Mouse (Mus musculus) bone marrow, adult 2 months (tissue): ENCODE measurements at regions not wholly inside any gene's neighbourhood (a gene's known extent, or its start where the extent isn't known, plus 50 kb on each side); places are given as distances from the start of the nearest gene placed in this dataset.

Experiments
- CTCF ChIP-seq: fragments of 200-500 bp; IDR thresholded peaks from 2 replicates; pipeline ENCODE4 v1.5.1; 2011; ENCODE audit warnings: low read length, control low read depth; ENCODE audit not compliant: control insufficient read depth, insufficient read depth
- POLR2A ChIP-seq: fragments of 200-500 bp; IDR thresholded peaks from 2 replicates; pipeline ENCODE4 v1.6.1; 2011; ENCODE audit warnings: low read depth, mild to moderate bottlenecking, control low read depth, low read length, borderline replicate concordance; ENCODE audit not compliant: control insufficient read depth

DNA sequence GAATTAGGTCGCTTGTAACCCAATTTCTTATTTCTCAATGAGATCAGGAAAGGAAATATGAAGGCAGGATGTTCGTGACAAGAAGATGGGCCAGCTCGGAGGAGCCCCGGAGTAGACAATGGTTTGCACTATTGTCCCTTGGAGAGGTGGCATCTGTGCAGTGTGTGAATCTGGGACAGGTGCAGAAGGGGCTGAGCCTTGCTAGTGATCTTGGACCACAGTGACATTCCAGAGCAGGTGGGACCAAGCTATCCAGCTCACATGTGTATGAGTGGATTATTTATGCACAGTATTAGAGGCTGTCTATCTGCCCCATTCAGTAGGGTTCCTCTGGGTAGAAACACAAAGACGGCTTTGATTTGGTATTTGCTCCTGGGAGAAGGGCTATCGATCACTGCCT, 66.0 kb upstream of the Nrp1 start:
- TF ChIP-seq CTCF (no peak), POLR2A (no peak)
